Mouse (Mus musculus): ENCODE measurements around the gene Ctf2.

DNA sequence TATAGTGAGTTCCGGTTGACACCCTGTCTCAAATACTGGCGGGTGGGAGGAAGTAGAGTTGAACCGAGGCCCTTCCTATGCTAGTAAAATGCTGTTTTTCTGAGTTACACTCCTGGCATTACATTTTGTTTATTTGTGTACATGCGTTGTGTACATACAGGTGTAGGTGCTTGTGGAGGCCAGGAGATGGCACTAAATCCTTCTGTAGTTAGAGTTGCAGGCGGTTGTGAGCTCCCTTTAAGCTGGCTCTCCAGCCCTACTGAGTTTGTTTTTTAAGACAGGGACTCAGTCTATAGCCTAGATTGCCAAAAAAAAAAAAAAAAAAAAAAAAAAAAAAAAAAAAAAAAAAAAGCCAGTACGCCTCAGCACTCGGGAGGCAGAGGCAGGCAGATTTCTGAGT lies 4.1 kb downstream of the Ctf2 start:
- TF ChIP-seq CTCF (IDR thresholded peaks at IDR 0.05) (peak; percentile 14; the same call in 1 of the 2 replicates), EP300 (IDR thresholded peaks at IDR 0.05) (no peak)

Data from lung, postnatal 0 days (tissue).